Mouse (Mus musculus): ENCODE results near the gene Ndrg3.
A peak's percentile ranks its signal among the peaks of the same experiment; 100 is the strongest.

Gene Ndrg3

DNA sequence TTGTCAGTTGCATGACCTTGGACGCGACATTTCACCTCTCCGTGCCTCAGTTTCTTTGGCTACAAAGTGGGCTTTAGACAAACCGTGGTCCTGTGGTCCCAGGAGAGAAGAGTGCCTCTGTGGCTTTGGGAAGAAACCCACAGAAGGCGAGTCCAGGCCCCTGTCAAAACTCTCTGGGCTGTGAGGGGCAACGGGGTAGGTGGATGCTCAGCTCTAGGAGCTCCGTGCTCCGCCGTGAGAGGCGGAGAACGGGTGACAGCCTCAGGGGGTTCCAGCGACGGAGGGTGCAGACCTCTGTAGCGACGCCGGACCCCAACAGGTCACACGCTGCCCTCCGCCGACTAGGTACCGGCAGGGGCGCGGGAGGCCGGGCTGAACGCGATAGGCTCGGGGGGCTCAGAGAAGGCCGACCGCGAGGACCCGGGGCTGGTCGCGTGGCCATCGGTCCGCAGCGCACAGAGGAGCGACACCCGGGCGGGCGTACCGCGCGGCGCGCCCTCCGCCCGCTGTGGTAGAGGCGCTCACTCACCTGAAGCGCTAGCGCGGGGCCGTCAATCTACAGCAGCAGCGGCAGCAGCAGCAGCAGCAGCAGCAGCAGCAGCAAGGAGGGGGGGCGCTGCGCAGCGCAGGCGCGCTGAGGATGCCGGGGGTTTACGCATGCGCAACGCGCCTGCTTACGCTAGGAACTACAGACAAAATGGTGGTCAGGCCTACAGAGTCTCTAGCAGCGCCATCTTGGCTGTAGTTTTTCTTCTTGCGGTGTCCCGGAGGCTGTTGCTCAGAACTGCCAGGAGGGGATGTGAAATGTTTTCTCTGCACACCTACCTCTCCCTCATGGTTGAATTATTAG is at the start of gene Ndrg3:
TSS of gene Ndrg3 (minus strand) at position 587 of the 850 bp plus-strand sequence.
- peak; percentile 96 to 97 for DNase-seq

DNA sequence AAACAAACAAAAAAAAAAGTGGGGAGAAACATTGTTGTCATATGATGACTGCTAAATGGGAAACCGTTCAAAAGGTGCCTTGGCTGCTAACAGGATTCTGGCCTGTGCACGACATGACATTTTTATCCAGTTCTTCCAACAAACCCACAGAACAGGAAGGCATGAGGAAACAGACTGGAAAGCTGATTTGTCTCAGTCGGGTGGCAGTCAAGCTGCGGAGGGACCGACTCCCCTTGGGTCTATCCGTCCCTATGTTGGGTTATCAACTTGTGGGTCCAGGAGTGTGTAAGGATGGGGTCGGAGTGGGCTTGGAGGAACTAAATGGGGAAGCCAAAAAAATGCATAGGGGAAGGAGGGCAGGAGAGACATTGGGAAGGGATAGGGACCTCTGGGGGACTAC is 49.6 kb upstream of the Ndrg3 start:
- peak in 1 of 2 experiments; percentile 31 for DNase-seq

DNA sequence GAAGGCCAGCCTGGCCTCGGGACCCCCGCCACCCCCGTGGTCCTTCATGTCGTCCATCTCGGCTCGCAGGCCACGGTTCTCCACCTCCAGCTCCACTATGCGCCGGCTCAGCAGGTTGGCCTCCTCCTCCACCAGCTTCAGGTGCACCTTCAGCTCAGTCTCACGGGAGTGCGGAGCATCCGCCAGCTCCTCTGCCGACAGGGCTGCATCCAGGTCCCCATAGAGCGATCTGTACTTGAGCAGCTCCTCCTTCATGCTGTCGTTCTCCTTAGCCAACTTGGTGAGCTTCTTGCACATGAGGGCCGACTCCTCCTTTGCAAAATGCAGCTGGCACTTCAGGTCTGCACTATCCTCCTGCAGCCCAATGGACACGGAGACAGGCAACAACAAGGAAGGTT is 48.8 kb upstream of the Ndrg3 start:
- DNase-seq, result no peak

DNA sequence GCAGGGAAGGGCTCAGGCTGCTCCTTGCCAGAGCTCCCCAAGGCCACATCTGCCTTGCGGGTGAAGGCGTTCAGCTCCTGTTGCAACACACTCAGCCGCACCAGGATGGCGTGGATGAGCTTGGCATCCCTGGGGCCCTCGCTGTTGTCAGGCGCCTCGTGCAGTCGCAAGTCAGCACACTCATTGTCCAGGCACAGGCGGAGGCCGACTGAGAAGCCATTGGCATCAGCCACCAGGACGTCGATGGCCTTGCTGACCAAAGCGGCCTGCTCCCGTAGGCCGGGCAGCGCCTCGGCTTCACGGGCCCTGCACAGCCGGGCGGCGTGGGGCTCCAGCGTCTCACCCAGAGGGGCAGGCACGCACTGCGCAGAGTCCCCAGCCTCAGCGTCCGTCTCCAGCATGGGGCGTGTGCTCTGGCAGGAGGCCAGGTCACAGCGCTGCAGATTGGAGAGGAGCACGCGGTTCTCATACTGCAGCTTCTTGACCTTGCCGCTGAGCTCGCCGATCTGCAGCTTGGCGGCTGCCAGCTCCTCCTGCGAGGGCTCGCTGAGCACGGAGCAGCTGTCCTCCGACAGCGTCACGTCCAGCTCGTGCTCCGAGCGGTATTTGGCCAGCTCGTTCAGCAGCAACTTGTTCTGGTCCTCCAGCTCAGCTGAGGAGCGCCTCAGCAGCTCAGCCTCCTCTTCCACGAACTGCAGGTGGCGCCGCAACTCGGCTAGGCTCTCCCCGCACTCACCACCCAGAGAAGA is 48.2 kb upstream of the Ndrg3 start:
- peak; percentile 63 to 72 for DNase-seq

DNA sequence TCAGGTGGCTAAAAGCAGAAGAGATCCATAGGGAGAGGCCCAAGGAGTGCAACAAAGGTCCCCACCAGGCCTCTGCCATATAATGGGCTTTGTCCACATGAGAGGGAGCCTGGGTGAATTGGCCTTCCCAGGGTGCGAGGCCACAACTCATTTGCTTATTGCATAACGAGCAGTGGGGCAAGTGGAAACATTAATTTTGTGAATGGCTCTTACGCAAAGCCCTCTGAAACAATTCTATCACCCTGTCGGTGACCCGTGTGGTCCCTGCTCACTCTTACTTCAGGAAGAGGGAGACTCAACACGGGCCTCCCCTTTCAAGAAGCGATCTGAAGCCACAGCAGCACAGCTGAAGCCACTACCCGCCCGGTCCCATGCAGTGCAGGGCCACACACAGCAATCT is 45.4 kb upstream of the Ndrg3 start:
- DNase-seq, result peak in 1 of 2 experiments; percentile 31

DNA sequence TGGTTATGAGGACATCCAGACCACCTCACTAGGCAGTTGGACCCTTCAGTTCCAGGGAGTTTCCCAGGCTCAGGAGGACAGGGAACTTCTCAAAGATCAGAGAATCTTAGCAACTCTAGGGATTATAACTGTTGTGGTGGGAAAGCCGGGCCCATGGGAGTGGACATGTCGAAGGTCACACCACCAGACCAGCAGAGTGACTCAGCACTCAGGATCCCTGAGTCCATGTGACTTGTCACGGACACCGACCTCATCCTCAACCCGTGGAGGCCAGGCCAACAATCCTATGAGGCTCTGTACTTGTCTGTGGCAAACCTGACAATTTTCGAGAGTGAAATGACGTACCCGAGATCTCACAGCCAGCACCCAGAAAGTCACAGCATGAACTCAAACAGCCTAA is 44.5 kb upstream of the Ndrg3 start:
- peak in 1 of 2 experiments; percentile 33 for DNase-seq

DNA sequence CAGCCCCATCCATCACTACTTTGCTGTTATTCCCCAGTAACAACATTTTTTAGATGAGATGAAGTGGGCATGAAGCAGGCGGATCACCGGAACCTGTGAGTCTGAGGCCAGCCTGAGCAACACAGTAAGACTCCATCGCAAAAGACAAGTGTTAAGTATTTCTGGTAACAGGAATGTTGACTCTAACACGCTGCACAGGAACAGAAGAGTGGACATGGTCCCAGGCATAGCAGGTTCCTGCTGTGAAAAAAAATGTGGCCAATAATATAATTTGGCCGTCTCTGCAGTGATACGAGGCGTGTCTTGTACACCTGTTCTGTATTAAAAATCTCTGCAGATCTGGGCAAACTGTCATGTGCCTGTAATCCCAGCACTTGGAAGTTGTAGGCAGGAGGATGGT is 43.5 kb upstream of the Ndrg3 start:
- DNase-seq, result peak; percentile 71 to 76

DNA sequence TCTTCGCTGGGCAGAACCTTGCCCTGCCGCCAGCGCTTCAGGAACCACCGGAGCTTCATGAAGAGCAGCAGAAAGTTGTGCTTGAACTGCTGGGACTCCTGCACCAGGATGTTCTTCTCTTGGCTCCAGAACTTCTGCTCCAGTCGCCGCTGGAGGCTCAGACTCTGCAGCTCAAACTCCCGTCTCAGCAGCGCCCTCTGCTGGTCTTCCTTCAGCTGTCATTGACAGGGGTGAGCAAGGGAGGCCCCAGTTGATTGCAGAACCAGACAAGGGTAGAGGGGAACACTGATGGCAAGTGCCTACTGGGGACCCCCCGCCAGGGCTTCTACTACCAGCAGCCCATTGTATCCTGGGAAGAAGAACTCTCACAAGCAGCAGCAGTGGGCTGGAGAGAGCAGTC is 38.9 kb upstream of the Ndrg3 start:
- peak; percentile 91 for DNase-seq

DNA sequence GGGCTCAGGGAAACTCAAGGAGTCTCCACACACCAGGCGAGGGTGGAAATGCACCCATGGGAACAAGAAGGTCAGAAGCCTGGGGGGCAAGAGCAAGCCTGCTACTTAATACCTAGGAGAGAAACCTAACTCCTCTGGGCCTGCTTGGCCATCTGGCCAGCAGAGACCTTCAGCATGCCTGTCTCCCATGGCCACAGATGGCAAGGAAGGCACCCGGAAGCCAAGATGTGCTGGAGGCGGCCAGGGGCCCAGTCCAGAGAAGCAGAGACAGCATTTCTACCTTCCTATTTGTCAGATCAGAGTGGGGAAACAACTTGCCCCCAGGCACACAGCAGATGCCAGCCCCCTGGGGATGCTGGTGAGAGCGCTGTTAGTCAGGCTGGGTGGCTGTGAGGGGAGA is 36.4 kb upstream of the Ndrg3 start:
- peak; percentile 60 to 64 for DNase-seq

DNA sequence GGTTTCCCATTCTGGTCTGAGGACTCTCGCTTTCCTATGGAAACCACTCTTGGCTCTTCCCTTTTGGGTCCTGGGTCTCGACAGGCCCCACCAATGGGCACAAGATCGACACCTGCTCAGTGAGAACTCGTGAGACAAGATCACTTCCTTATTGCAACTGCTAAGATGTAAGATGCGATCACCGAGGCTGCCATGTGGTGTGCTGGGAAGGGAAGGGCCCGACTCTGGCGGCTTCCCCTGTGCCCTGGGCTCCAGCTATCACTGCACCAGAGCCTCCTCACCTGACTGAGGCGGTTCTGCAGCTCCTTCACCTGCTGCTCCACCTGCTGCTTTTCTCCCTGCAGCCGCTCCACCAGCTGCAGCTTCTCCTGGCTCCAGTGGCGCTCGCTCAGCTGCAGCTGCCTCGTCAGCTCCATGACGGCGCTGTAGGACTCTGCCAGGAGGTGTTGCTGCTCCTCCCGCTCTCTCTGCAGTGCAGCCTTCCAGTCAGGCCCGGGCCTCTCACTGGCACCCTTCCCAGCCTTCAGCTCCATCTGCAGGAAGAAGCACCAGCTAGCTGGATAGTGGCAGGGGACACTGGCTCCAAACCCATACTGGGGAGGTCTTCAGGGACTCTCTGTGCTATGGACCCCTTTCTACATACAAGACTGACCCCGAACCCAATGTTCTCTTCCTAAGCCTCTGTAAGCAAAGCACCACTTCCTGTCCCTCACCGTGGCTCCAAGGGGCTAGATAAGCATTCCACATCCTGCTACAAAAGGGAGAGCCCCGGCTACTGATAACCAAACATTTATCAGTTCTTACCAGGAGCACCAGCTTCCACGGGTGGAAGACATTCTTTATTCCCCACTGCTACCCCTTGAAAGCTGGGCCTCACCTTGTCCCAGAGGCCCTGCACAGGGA is 35.5 kb upstream of the Ndrg3 start:
- DNase-seq, result peak; percentile 85 to 88

DNA sequence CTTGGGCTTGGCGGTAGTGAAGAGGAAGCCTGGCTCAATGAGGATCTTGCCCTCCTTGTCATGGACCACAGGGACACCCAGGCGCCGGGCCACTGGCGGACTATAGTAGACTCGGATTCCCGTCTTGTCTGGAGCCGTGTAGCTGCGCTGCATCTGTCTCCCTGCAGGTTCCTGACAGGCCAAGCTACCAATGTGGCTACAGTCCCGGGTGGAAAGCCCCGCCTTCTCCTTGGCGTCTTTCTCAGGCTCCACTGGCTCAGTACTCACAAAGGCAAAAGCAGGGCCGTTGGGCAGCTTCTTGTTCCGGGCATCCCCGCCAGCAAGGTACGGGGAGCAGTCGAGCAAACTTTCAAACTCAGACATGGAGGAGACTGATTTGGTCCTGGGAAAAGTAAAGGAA is 29.3 kb upstream of the Ndrg3 start:
- DNase-seq, result no peak

DNA sequence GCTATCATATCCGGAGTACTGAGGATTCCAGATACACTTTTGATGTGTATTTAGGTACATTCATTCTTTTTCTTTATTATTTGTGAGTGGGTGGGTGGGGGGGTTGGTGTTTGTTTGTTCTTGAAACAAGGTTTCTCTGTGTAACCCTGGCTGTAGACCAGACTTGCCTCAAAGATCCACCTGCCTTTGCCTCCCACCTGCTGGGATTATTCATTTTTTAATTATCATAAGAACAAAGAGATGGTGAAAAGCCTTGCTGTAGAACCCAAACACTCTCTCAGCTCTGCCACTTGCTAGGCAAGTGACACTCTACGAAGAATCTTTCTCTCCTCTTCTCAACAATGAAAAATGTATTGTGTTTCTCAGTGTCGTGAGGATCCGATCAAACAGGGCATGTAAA is 27.4 kb upstream of the Ndrg3 start:
- no peak for DNase-seq

DNA sequence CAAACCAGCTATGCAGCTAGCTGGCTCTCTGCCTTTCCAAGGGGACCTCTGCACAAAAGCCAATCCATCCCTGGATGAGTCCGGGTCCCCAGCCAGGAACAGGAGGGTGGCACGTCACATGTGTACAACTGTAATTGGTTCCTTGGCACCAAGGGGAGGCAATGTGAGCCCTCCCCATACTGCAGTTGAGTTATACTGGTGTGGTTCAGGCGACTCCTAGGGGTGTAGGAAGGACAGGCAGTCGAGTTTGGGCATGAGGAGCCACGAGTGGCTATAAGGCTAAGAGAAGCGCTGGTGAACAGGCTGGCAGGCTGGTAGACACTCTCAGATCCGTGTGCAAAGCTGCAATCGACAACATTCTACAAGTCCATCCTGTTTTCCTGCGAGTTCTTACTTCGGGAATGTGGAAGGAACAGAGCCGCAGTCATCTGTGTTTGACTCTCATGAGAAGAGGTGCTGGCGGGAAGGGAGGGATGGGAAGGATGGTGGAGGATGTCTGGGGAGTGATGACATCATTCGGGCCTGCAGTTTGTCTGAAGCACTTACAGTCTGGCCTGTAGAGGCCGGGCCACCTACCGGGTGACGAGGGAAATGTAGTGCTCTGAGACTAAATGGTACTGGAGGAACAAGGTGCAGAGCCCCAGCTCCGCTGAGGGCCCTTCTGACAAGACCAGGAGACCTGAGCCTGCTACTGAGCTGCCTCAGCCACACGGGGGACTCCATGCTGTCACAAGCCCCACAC is 24.8 kb upstream of the Ndrg3 start:
- peak in 1 of 2 experiments; percentile 48 for DNase-seq

DNA sequence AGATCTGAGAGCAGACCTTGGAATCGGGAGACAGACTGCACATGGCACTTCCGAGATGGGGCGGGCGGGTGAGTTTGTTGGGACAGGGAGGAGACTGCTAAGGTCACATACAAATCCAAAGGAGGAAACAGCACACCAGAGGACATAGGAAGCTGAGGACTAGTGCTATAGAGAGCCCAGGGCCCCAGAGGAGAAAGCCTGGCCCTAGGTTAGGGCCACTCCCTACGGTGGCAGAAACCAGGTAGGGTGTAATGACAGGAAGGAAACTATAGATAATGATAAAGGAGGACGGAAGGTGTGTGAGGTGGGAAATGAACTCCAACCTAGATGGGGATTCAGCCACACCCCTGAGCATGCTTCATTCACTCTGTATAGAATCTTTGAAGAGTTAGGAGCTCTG is 20.5 kb upstream of the Ndrg3 start:
- DNase-seq, result no peak

DNA sequence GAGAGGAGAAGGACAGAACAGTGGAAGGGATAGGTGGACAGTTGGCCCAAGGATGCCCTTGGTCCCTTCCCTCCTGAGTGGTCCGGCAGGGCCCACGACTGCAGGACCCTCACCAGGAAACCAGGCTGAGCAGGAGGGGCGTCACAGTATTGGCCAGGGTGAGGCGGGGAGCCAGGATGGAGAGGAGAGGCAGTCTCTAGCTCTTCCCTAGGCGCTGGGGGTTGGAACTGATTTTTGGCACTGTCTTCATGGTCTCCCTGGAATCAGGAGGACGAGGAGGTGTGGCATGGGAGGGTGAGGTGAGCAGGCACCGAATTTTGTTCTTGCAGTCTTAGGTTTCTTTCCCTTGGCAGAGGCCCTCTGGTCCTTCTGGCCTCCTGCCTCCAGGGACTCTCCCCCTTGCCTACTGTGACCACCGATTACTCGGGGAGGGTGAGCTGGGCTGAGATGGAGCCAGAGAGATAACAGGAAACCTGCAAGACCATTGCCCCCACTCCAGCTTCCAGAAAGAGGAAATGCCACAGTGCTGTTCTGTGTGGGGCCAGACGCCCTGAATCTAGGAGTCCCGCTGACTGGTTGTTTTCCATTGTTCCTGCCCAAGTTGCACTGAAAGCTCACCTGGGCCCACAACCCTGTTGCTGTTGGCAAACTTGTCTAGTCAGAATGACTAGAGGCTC is 18.9 kb upstream of the Ndrg3 start:
- DNase-seq, result no peak

DNA sequence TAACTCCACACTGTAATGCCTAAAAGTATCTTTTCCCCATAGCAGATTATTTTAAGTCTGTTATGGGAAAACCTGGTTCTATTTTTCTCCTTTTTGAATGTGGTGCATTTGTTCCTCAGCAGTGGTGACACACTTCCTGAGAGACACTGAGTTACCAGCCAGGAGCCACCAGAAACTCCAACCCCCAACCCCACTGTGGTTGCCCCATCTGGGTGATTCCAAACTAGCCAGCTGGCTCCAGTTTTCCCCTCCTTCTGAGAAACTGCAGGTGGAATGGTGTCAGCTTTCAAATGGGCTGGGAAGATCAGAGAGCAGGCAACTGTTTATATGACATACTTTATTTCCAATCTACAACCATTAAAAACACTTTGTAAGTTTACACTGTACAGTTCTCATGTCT is 18.3 kb upstream of the Ndrg3 start:
- no peak for DNase-seq

DNA sequence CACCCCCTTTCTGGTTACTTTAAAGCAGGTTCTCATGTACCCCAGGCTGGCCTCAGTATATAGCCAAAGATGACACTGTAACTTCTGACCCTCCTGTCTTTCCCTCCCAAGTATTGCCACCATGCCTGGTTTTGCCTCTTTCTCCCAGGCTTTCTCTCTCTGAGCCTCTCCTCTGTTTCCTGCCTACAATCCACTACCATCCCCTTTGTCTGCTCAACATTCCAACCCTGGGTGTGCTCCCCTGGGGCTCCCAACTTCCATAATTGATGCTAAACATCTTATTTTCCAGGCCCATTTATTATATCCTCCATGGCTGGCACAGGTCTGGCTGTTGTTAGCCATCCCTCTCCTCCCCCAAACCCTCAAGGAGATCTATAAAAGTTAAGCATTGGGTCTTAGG is 16.7 kb upstream of the Ndrg3 start:
- no peak for DNase-seq

DNA sequence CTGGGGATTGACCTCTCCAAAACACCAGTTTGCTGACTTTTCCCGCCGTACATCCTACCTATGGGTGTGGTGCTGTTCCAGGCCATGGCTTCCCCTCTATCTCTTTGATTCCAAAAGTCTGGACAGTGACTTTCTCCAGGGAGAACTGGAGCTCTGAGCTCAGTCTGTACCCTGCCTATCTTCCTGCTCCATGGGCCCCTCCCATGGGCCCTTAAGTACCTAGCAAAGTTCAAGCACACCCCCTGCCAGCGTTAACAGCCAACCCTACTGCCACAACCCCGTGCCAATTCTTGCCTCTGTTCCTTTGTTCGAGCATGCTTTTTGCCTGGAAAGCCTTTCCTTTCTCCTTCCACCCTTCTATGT is 15.4 kb upstream of the Ndrg3 start:
- DNase-seq, result no peak

DNA sequence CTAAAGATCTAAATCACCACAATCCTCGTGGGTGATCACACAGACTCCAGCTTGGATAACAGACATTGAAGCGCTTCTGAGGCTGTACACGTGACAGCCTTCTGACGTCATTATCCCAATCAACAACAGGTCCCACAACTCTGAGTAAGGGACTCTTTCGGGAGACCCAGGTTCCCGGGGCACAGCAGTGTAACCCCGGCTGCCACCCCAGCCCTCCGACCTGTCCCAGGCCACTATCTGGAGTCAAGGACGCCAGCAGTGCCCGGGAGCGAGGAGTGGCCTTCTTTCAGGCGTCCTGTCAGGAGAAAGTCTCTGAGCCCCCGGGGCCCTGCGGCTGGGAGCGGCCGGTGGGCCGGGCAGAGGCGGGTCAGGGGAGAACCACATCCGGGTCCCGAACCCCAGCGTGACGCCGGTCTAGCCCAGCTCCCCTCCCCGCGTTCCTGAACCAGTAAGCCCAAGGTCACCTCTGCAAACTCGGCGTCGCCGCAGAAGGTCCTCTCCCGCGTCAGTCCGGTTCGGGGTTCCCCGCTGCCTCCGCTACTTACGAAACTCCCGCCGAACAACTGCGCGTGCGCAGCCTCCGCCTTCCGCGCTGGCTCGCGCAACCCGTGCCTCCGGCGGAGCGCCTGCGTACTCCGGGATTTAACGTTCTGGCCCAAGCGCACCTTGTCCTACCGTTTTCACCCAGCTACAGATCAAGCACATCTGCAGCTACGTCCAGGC is 14.8 kb upstream of the Ndrg3 start, which contains the start of gene Dsn1:
TSS of gene Dsn1 (minus strand) at position 644 of the 723 bp plus-strand sequence.
- peak; percentile 87 to 93 for DNase-seq

DNA sequence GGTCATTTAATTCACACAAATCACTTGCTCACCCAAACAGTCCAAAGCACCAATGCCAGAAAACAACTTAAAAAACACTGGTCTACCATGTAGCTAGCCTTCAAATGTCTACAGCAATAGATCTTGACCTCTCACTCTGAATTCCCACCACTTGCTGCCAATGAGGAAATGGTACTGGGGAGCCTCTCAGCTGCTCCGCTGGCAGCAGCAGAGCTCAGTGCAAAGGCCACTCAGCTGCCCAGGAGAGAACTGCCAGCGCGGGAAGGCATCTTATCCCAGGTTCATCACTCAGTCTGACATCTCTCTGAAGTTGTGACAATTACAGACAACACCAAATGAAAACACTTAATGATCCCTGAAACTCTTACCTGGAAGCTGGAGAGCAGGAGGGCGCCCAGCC is 10.5 kb upstream of the Ndrg3 start:
- DNase-seq, result no peak

DNA sequence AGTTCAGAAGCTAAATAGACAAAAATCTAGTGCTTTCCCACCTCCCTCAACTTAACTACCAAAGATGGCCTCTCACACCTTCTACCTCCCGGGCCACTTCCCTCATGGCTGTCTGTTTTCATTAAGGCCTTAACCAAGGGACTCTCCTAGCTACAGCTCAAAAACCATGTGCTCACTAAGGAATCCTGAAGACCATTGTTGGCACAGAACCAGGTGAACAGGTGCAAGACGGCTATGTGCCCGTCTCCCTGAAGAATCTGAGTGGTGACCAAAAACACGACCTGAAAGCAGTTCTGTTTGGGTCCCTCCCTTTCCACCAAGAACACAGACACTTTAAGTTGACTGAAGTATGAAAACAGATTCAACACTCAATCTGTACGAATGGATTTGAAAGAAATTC is 6.4 kb upstream of the Ndrg3 start:
- DNase-seq, result peak; percentile 62 to 71

Measured in cerebellum, adult 18-20 months (tissue).